Mouse (Mus musculus) lung, embryonic 16.5 days (tissue): ENCODE results near the gene Nde1. TPM values are rescaled to one million over a fixed set of nuclear protein-coding genes. Genes with fewer than 3 reads are reported as not detected.
A peak's percentile ranks its signal among the peaks of the same experiment; 100 is the strongest.

Experiments
- microRNA counts: library from miRNA; unstranded; fragments of <30 nt; microRNA quantifications from one replicate; lab custom pipeline; 2016
- microRNA-seq: library from miRNA; unstranded; fragments of <30 nt; microRNA quantifications from one replicate; pipeline ENCODE4, GENCODE M21; 2016
- polyA plus RNA-seq: library from polyadenylated mRNA; unstranded; fragments of >200 nt; fragmentation: Nextera tagmentation; extraction: Ambion mirVana; gene quantifications from 2 replicates; pipeline ENCODE4 v1.2.1, GENCODE M21; 2015

The Nde1 gene
- polyA plus RNA-seq, 1 experiment from 2014 or later = 133 TPM

MicroRNAs encoded within 50 kb of the gene (microRNA counts, 519-probe panel; counts per million panel counts)
- microRNA mmu-miR-484 (lab: Ali Mortazavi, UCI) = 3,189 counts per million, percentile 63 among the panel's probes with 10 or more counts

Small RNA genes within 50 kb of the gene (microRNA-seq; reads per million reads assigned to microRNA genes)
- not detected for gene Gm27671
- 2,306 reads per million, percentile 83 among the genes with 10 or more reads in this experiment for gene Mir484

Other genes starting within 250 kb of the Nde1 start
- gene 2900011O08Rik, start 176.7 kb upstream of the Nde1 start, polyA plus RNA-seq = 0.44 and 0.84 TPM in 2 replicates
- not detected in 2 replicates for gene Ifitm7, start 176.4 kb upstream of the Nde1 start, polyA plus RNA-seq
- gene Marf1, start 76 bp downstream of the Nde1 start, polyA plus RNA-seq = 16.4 and 18.1 TPM in 2 replicates
- gene Myh11, start 128.1 kb downstream of the Nde1 start, polyA plus RNA-seq = 45.1 and 49.7 TPM in 2 replicates
- 159 TPM in 2 replicates for gene Fopnl, start 154.1 kb downstream of the Nde1 start, polyA plus RNA-seq
- 8.8 and 9.2 TPM in 2 replicates for gene Abcc1, start 198.3 kb downstream of the Nde1 start, polyA plus RNA-seq